Mouse (Mus musculus): Measurements from ENCODE around the gene Fes.

- TF ChIP-seq EP300 (IDR thresholded peaks at IDR 0.05), result no peak
- no peak; the same call in 1 of the 2 replicates for TF ChIP-seq CTCF (IDR thresholded peaks at IDR 0.05)
Measured at GRCm38 (mm10) chr7:80370649-80371040, 17.1 kb downstream of the Fes start.
